Mouse (Mus musculus): ENCODE measurements around the gene Plekhn1.

GRCm38 (mm10) chr4:156216196-156216595 is 18.5 kb downstream of the Plekhn1 start:
- TF ChIP-seq POLR2A (IDR thresholded peaks at IDR 0.05; ENCODE audit: extremely low read depth, insufficient read depth, low read length) (no peak), CTCF (IDR thresholded peaks at IDR 0.05; ENCODE audit: low read depth, low read length) (no peak)

Data from liver, adult 2 months (tissue).